Mouse (Mus musculus): ENCODE measurements around the gene Dip2c. TPM values are rescaled to one million over a fixed set of nuclear protein-coding genes. Genes with fewer than 3 reads are reported as not detected.

The Dip2c gene
- total and polyA plus RNA-seq, 2 experiments from 2014 or later, result 7.1 to 63.6 TPM

GRCm38 (mm10) chr13:9289916-9290315, 13.6 kb downstream of the Dip2c start:
- no peak overlapping the region for H3K4me2 ChIP-seq (ENCODE audit: low read depth, low read length)
- no peak overlapping the region for H3K9ac ChIP-seq (replicated peaks; ENCODE audit: low read depth, low read length)
- no peak overlapping the region for H3K27ac ChIP-seq (ENCODE audit: low read depth)
- H3K27me3 ChIP-seq (ENCODE audit: control insufficient read depth, insufficient read depth, low read length), result no peaks in the 10 kb centered on the region
- no peak overlapping the region for H3K4me3 ChIP-seq (ENCODE audit: low read depth, low read length)
- no peaks in the 10 kb centered on the region for H3K36me3 ChIP-seq (replicated peaks; ENCODE audit: control insufficient read depth, insufficient read depth, low read length)
- H3K4me1 ChIP-seq (ENCODE audit: control insufficient read depth, insufficient read depth), result peaks cover 9% of the 10 kb centered on the region; the same call in 1 of the 2 replicates
- ATAC-seq (ENCODE audit: insufficient read depth, low read depth) (no peak), DNase-seq (ENCODE audit: low spot score) (no peak)
- 48% methylated on average over 2 of the region's 2 CpGs for WGBS
- no peaks in the 10 kb centered on the region for H3K9me3 ChIP-seq (replicated peaks; ENCODE audit: control insufficient read depth, low read length)
- TF ChIP-seq CTCF (IDR thresholded peaks at IDR 0.05; ENCODE audit: low read depth), result no peak
- no peak for TF ChIP-seq EP300 (IDR thresholded peaks at IDR 0.05; ENCODE audit: low read depth)

- Histone ChIP-seq H3K4me1 (ENCODE audit: control insufficient read depth, insufficient read depth) (0 out of 2 replicates have a peak, but pooled peaks cover 3% of the 10 kb centered on the region), H3K27ac (ENCODE audit: low read depth) (no peak overlapping the region), H3K4me2 (ENCODE audit: low read depth, low read length) (no peak overlapping the region), H3K4me3 (ENCODE audit: low read depth, low read length) (no peak overlapping the region), H3K36me3 (replicated peaks; ENCODE audit: control insufficient read depth, insufficient read depth, low read length) (no peaks in the 10 kb centered on the region), H3K9me3 (replicated peaks; ENCODE audit: control insufficient read depth, low read length) (no peaks in the 10 kb centered on the region), H3K27me3 (ENCODE audit: control insufficient read depth, insufficient read depth, low read length) (no peaks in the 10 kb centered on the region), H3K9ac (replicated peaks; ENCODE audit: low read depth, low read length) (no peak overlapping the region)
- no peak for ATAC-seq (ENCODE audit: insufficient read depth, low read depth)
- 58% methylated on average over 6 of the region's 6 CpGs for WGBS
- no peak for DNase-seq (ENCODE audit: low spot score)
- TF ChIP-seq CTCF (IDR thresholded peaks at IDR 0.05; ENCODE audit: low read depth) (no peak), EP300 (IDR thresholded peaks at IDR 0.05; ENCODE audit: low read depth) (no peak)
Observed at GRCm38 (mm10) chr13:9296285-9296684, 20.0 kb downstream of the Dip2c start.

- no peak overlapping the region for H3K4me2 ChIP-seq (ENCODE audit: low read depth, low read length)
- ATAC-seq (ENCODE audit: insufficient read depth, low read depth) (no peak), DNase-seq (ENCODE audit: low spot score) (no peak)
- H3K27me3 ChIP-seq (ENCODE audit: control insufficient read depth, insufficient read depth, low read length), result no peaks in the 10 kb centered on the region
- H3K27ac ChIP-seq (ENCODE audit: low read depth), result no peak overlapping the region
- no peak overlapping the region for H3K4me3 ChIP-seq (ENCODE audit: low read depth, low read length)
- H3K36me3 ChIP-seq (replicated peaks; ENCODE audit: control insufficient read depth, insufficient read depth, low read length), result no peaks in the 10 kb centered on the region
- no peak overlapping the region for H3K9ac ChIP-seq (replicated peaks; ENCODE audit: low read depth, low read length)
- TF ChIP-seq EP300 (IDR thresholded peaks at IDR 0.05; ENCODE audit: low read depth), result no peak
- TF ChIP-seq CTCF (IDR thresholded peaks at IDR 0.05; ENCODE audit: low read depth), result no peak
- 80% methylated on average over 3 of the region's 3 CpGs for WGBS
- no peaks in the 10 kb centered on the region for H3K9me3 ChIP-seq (replicated peaks; ENCODE audit: control insufficient read depth, low read length)
- H3K4me1 ChIP-seq (ENCODE audit: control insufficient read depth, insufficient read depth), result 0 out of 2 replicates have a peak, but pooled peaks cover 3% of the 10 kb centered on the region
Observed at GRCm38 (mm10) chr13:9297266-9297665, 20.9 kb downstream of the Dip2c start.

- WGBS, result 52% methylated on average over 3 of the region's 3 CpGs
- H3K9me3 ChIP-seq (replicated peaks; ENCODE audit: control insufficient read depth, low read length), result no peaks in the 10 kb centered on the region
- no peaks in the 10 kb centered on the region for H3K27me3 ChIP-seq (ENCODE audit: control insufficient read depth, insufficient read depth, low read length)
- no peak overlapping the region for H3K27ac ChIP-seq (ENCODE audit: low read depth)
- 0 out of 2 replicates have a peak, but pooled peaks cover 3% of the 10 kb centered on the region for H3K4me1 ChIP-seq (ENCODE audit: control insufficient read depth, insufficient read depth)
- no peak overlapping the region for H3K9ac ChIP-seq (replicated peaks; ENCODE audit: low read depth, low read length)
- H3K4me2 ChIP-seq (ENCODE audit: low read depth, low read length), result no peak overlapping the region
- DNase-seq (ENCODE audit: low spot score) (no peak), ATAC-seq (ENCODE audit: insufficient read depth, low read depth) (no peak)
- no peak overlapping the region for H3K4me3 ChIP-seq (ENCODE audit: low read depth, low read length)
- no peak for TF ChIP-seq CTCF (IDR thresholded peaks at IDR 0.05; ENCODE audit: low read depth)
- TF ChIP-seq EP300 (IDR thresholded peaks at IDR 0.05; ENCODE audit: low read depth), result no peak
- no peaks in the 10 kb centered on the region for H3K36me3 ChIP-seq (replicated peaks; ENCODE audit: control insufficient read depth, insufficient read depth, low read length)
Observed at GRCm38 (mm10) chr13:9297689-9298088, 21.4 kb downstream of the Dip2c start.

- H3K9me3 ChIP-seq (replicated peaks; ENCODE audit: control insufficient read depth, low read length), result no peaks in the 10 kb centered on the region
- H3K27me3 ChIP-seq (ENCODE audit: control insufficient read depth, insufficient read depth, low read length), result no peaks in the 10 kb centered on the region
- ATAC-seq (ENCODE audit: insufficient read depth, low read depth), result no peak
- 77% methylated on average over 2 of the region's 2 CpGs for WGBS
- TF ChIP-seq CTCF (IDR thresholded peaks at IDR 0.05; ENCODE audit: low read depth) (no peak), EP300 (IDR thresholded peaks at IDR 0.05; ENCODE audit: low read depth) (no peak)
- no peak overlapping the region for H3K9ac ChIP-seq (replicated peaks; ENCODE audit: low read depth, low read length)
- no peak overlapping the region for H3K4me2 ChIP-seq (ENCODE audit: low read depth, low read length)
- no peaks in the 10 kb centered on the region for H3K36me3 ChIP-seq (replicated peaks; ENCODE audit: control insufficient read depth, insufficient read depth, low read length)
- no peak overlapping the region for H3K27ac ChIP-seq (ENCODE audit: low read depth)
- H3K4me1 ChIP-seq (ENCODE audit: control insufficient read depth, insufficient read depth), result no peaks in the 10 kb centered on the region
- DNase-seq (ENCODE audit: low spot score), result no peak
- no peak overlapping the region for H3K4me3 ChIP-seq (ENCODE audit: low read depth, low read length)
Observed at GRCm38 (mm10) chr13:9299657-9300056, 23.3 kb downstream of the Dip2c start.

GRCm38 (mm10) chr13:9308863-9309262, 32.5 kb downstream of the Dip2c start:
- ATAC-seq (ENCODE audit: insufficient read depth, low read depth) (no peak), DNase-seq (ENCODE audit: low spot score) (no peak)
- H3K9me3 ChIP-seq (replicated peaks; ENCODE audit: control insufficient read depth, low read length), result no peaks in the 10 kb centered on the region
- H3K4me3 ChIP-seq (ENCODE audit: low read depth, low read length), result no peak overlapping the region
- H3K27ac ChIP-seq (ENCODE audit: low read depth), result no peak overlapping the region
- no peaks in the 10 kb centered on the region for H3K36me3 ChIP-seq (replicated peaks; ENCODE audit: control insufficient read depth, insufficient read depth, low read length)
- no peaks in the 10 kb centered on the region for H3K27me3 ChIP-seq (ENCODE audit: control insufficient read depth, insufficient read depth, low read length)
- no peak for TF ChIP-seq EP300 (IDR thresholded peaks at IDR 0.05; ENCODE audit: low read depth)
- TF ChIP-seq CTCF (IDR thresholded peaks at IDR 0.05; ENCODE audit: low read depth), result no peak
- H3K4me2 ChIP-seq (ENCODE audit: low read depth, low read length), result no peak overlapping the region
- H3K9ac ChIP-seq (replicated peaks; ENCODE audit: low read depth, low read length), result no peak overlapping the region
- 80% methylated on average over 6 of the region's 6 CpGs for WGBS
- peaks cover 30% of the 10 kb centered on the region for H3K4me1 ChIP-seq (ENCODE audit: control insufficient read depth, insufficient read depth)

All from heart, postnatal 0 days (tissue).